Mouse (Mus musculus) spleen, adult 2 months (tissue): Measurements from ENCODE around the gene Napa.

ENCODE experiments used
- CTCF ChIP-seq: fragments of 200-500 bp; IDR thresholded peaks from 2 replicates; pipeline ENCODE4 v1.5.1; 2011; ENCODE audit warnings: mild to moderate bottlenecking, inconsistent platforms; ENCODE audit not compliant: insufficient read depth, insufficient read length, insufficient replicate concordance; ENCODE audit errors: extremely low read depth
- POLR2A ChIP-seq: fragments of 200-500 bp; IDR thresholded peaks from 2 replicates; pipeline ENCODE4 v1.6.1; 2011; ENCODE audit warnings: low read depth, low read length, inconsistent platforms

- TF ChIP-seq CTCF: no peak
- TF ChIP-seq POLR2A: no peak
Observed at GRCm38 (mm10) chr7:16147643-16148042, 49.4 kb downstream of the Napa start.
